Mouse (Mus musculus) neural tube, embryonic 11.5 days (tissue): Measurements from ENCODE around the gene Hoxb2. TPM values are rescaled to one million over a fixed set of nuclear protein-coding genes. Genes with fewer than 3 reads are reported as not detected.

ENCODE experiments used
- ATAC-seq: fragments of 200-750 bp; cut with Nextera tagmentation; 2 replicates; pipeline ENCODE4 v1.8.0; 2017; ENCODE audit warnings: moderate number of reproducible peaks, mild to moderate bottlenecking, moderate TSS enrichment, moderate library complexity; ENCODE audit not compliant: insufficient read depth, low FRiP score, low TSS enrichment
- DNase-seq: peaks from one replicate; pipeline ENCODE4 v3.0.0-alpha.2; 2015; ENCODE audit warnings: low spot score
- H3K27ac ChIP-seq: fragments of 300-500 bp; sonication (generic); 2 replicates; pipeline ENCODE4 v1.5.1; 2014; ENCODE audit warnings: low read depth, mild to moderate bottlenecking, low read length
- H3K27me3 ChIP-seq: fragments of 300-500 bp; sonication (generic); 2 replicates; pipeline ENCODE4 v1.6.1; 2014; ENCODE audit warnings: mild to moderate bottlenecking, low read length, mixed read lengths; ENCODE audit not compliant: control insufficient read depth, insufficient read depth
- H3K36me3 ChIP-seq: fragments of 300-500 bp; sonication (generic); 2 replicates; pipeline ENCODE4 v1.6.1; 2014; ENCODE audit warnings: mild to moderate bottlenecking, low read length, moderate library complexity, mixed read lengths; ENCODE audit not compliant: control insufficient read depth, insufficient read depth
- H3K4me1 ChIP-seq: fragments of 300-500 bp; sonication (generic); 2 replicates; pipeline ENCODE4 v1.6.1; 2014; ENCODE audit warnings: low read length, mixed read lengths; ENCODE audit not compliant: control insufficient read depth, insufficient read depth
- H3K4me2 ChIP-seq: fragments of 300-500 bp; sonication (generic); 2 replicates; pipeline ENCODE4 v1.6.1; 2014; ENCODE audit warnings: low read depth, mild to moderate bottlenecking, moderate library complexity
- H3K4me3 ChIP-seq: fragments of 300-500 bp; sonication (generic); 2 replicates; pipeline ENCODE4 v1.5.1; 2014; ENCODE audit warnings: low read depth, low read length
- H3K9ac ChIP-seq: fragments of 300-500 bp; sonication (generic); 2 replicates; pipeline ENCODE4 v1.6.1; 2014; ENCODE audit warnings: mild to moderate bottlenecking, low read length
- H3K9me3 ChIP-seq: fragments of 300-500 bp; sonication (generic); 2 replicates; pipeline ENCODE4 v1.6.1; 2016; ENCODE audit warnings: low read length; ENCODE audit not compliant: control insufficient read depth
- WGBS: fragments of 180-500 bp; shearing (Covaris S2); extraction: QIAGEN DNeasy Blood & Tissue Kit; methylation state at CpG from one replicate; pipeline ENCODE4 v1.1.7; 2014; 5-methylcytosine and 5-hydroxymethylcytosine counted together
- polyA plus RNA-seq: library from polyadenylated mRNA; unstranded; fragments of >200 nt; fragmentation: Nextera tagmentation; extraction: Ambion mirVana; gene quantifications from 2 replicates; pipeline ENCODE4 v1.2.1, GENCODE M21; 2014

Hoxb2 gene
- polyA plus RNA-seq, 1 experiment from 2014 or later, result 89.0 TPM

DNA sequence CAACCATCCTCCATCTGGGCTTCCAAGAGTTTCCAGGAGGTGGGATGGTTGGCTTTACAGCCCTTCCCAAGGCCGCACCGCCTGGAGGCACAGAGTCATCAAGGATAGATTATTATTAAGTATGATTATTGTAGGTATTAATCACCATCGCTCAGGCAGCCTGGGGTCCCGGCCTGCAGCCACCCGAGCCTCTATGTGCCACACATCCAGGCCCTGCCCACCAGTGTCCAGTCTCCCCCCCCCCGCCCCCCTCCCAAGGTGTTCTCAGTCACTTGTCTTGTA, 5.5 kb upstream of the Hoxb2 start:
- peak; percentile 76 for DNase-seq
- peak overlapping the region; percentile 100 for H3K27ac ChIP-seq
- H3K36me3 ChIP-seq, result peaks cover 5% of the 10 kb centered on the region
- H3K27me3 ChIP-seq, result no peaks in the 10 kb centered on the region
- peak overlapping the region; percentile 99 for H3K9ac ChIP-seq
- ATAC-seq, result no peak
- H3K9me3 ChIP-seq, result no peaks in the 10 kb centered on the region
- H3K4me2 ChIP-seq, result peak overlapping the region; percentile 100
- H3K4me3 ChIP-seq, result peak overlapping the region; percentile 41
- 2% methylated on average over 6 of the region's 6 CpGs for WGBS
- H3K4me1 ChIP-seq, result peaks cover 76% of the 10 kb centered on the region

DNA sequence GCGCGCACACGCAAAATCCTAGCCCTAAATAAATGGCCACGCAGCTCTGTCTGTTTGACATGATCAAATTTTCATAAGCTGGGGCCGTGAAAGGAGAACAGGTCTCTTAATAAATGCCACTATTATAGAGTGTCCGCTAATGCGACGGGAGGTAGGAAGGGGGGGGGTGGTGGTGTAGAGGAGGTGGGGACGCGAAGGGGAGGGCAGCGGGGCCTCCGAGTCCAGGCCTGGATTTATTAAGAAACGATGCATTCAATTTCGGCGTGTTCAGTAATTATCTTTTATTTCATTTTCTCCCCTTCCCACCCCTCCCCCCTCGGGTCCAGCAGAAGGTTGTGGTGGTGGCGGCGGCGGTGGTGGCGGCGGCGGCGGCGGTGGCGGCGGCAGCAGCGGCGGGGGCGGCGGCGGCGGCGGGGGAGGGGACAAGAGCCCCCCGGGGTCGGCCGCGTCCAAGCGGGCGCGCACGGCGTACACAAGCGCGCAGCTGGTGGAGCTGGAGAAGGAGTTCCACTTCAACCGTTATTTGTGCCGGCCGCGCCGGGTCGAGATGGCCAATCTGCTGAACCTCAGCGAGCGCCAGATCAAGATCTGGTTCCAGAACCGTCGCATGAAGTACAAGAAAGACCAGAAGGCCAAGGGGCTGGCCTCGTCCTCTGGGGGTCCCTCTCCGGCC, 5.0 kb upstream of the Hoxb2 start:
- Histone ChIP-seq H3K36me3 (peaks cover 5% of the 10 kb centered on the region), H3K9ac (peak overlapping the region; percentile 99), H3K4me3 (peak overlapping the region; percentile 41), H3K9me3 (no peaks in the 10 kb centered on the region), H3K4me2 (peak overlapping the region; percentile 100), H3K27me3 (no peaks in the 10 kb centered on the region), H3K4me1 (peaks cover 75% of the 10 kb centered on the region), H3K27ac (peak overlapping the region; percentile 100)
- ATAC-seq (no peak), DNase-seq (peak; percentile 68)
- WGBS, result 1% methylated on average over 39 of the region's 56 CpGs

DNA sequence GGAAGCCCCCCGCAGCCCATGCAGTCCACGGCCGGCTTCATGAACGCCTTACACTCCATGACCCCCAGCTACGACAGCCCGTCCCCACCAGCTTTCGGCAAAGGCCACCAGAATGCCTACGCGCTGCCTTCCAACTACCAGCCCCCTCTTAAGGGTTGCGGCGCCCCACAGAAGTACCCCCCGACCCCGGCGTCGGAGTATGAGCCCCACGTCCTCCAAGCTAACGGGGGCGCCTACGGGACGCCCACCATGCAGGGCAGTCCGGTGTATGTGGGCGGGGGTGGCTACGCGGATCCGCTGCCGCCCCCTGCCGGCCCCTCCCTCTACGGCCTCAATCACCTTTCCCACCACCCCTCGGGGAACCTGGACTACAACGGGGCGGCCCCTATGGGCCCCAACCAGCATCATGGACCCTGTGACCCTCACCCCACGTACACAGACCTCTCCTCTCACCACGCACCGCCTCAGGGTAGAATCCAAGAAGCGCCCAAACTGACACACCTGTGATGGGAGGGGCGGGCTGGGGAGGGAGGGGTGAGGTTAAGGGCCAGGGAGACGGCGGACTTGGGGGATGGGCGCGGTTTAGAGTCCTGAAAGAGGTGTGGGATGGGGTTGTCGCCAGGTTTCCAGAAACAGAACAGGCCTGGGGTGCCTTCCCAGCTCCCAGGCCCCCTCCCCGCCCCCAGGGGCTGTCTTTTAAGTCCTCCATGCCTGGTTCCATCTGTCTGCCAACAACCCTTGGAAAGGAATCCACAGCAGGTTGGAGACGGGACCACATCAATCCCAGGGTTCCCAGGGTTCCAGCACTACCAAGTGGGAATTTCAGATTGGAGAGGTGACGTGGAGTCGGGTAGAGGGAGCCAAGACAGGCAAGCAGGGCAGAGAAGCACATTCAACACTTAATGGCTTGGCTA, 4.2 kb upstream of the Hoxb2 start:
- peak overlapping the region; percentile 99 for H3K9ac ChIP-seq
- WGBS, result 2% methylated on average over 44 of the region's 45 CpGs
- H3K4me3 ChIP-seq, result peak overlapping the region; percentile 41
- peak overlapping the region; percentile 100 for H3K27ac ChIP-seq
- ATAC-seq, result no peak
- H3K36me3 ChIP-seq, result peaks cover 5% of the 10 kb centered on the region
- peak; percentile 70 for DNase-seq
- H3K4me1 ChIP-seq, result peaks cover 83% of the 10 kb centered on the region
- peak overlapping the region; percentile 100 for H3K4me2 ChIP-seq
- no peaks in the 10 kb centered on the region for H3K9me3 ChIP-seq
- H3K27me3 ChIP-seq, result no peaks in the 10 kb centered on the region

DNA sequence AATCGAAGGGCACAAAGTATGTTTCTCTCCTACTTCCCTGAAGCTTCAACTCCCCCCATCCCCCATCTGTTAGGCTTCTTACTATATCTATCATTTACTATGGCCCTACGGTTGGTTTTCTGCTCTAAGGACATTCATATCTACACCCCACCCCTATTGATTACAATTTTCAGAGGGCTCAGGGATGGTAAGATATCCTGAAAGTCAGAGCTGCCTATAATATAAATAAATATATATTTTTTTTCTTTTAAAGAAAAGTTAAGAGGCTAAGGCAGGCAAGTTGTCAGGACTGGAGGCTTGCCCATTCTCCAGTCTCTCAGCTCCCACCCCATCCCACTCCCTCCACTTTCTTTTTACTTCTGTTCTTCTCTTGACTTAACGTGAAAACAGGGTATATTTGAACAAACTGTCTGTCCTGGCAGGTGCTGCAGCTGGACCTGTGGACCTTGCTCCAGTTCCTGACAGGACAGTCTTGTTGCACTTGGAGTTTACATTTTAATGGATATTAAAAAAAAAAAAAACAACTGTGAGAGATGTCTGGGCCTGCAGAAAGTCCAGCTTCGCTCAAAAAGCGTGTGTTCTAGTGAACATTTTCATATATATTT, 3.3 kb upstream of the Hoxb2 start:
- Histone ChIP-seq H3K9me3 (no peaks in the 10 kb centered on the region), H3K27me3 (no peaks in the 10 kb centered on the region), H3K4me2 (peak overlapping the region; percentile 100), H3K9ac (peak overlapping the region; percentile 99), H3K27ac (peak overlapping the region; percentile 100), H3K36me3 (peaks cover 5% of the 10 kb centered on the region), H3K4me3 (peak overlapping the region; percentile 41), H3K4me1 (peaks cover 79% of the 10 kb centered on the region)
- peak; percentile 34 for DNase-seq
- ATAC-seq, result no peak
- 31% methylated on average over 5 of the region's 5 CpGs for WGBS

DNA sequence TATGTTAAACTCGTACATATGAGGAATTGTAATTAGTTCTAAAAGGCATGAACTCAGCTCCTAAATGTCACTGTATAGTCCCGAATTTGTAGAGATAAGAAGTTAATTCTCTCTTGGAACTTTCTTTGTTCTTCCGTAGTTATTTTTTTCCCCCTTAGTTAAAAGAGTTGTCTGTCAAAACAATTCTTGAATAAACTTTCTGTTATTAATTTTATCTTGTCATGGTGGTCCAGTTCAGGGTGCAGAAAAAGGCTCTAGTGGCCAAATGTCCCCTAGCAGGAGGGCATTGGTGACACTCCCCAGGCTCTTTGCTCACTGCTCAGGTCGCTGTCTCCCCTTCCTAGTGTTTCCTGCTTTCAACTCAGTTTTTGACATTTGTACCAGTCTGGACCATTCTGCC, 2.6 kb upstream of the Hoxb2 start:
- Histone ChIP-seq H3K9me3 (no peaks in the 10 kb centered on the region), H3K4me1 (peaks cover 72% of the 10 kb centered on the region), H3K9ac (peak overlapping the region; percentile 69), H3K27me3 (no peaks in the 10 kb centered on the region), H3K27ac (peak overlapping the region; percentile 99), H3K36me3 (peaks cover 5% of the 10 kb centered on the region), H3K4me2 (peak overlapping the region; percentile 95), H3K4me3 (peak overlapping the region; percentile 32)
- ATAC-seq (no peak), DNase-seq (no peak)
- 6% methylated on average over 4 of the region's 4 CpGs for WGBS

DNA sequence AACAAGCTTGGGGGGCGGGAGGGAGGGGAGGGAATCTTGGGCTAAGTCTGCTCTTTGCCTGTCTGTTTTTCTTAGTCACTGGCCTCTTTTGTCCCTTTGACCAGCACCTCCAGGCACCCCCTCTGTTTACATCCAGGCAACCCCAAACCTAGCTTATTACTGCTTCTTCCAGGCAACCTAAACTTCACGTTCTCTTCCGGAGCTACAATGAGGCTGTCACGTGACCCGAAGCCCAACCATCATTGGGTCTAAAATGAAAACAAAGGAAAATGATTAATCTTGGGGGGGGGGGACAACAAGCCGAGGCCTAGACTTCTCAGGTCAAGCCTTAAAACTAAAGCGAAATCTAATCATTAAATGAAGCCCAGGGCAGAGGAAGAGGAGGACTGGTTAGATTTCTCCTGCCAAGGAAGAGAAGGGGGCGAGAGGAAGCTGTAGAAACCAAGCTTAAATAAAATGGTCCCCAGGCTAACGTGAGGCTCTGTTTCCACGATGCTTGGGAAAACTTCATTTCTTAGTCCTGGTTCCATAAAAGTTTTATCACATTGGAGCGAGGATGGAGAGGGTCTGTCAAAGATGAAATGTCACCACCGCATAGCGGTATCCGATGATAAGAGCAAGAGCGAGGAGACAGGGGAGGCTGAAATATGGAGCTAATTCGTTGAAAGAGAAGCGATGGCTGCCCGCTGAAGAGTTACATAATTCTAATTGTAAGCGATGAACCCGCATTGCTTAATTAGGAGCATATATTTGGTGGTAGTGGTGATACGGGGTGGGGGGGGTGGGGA, 2.0 kb upstream of the Hoxb2 start:
- H3K9me3 ChIP-seq, result no peaks in the 10 kb centered on the region
- H3K4me2 ChIP-seq, result peak overlapping the region; percentile 95
- ATAC-seq, result no peak
- peak overlapping the region; percentile 69 for H3K9ac ChIP-seq
- peaks cover 66% of the 10 kb centered on the region for H3K4me1 ChIP-seq
- peaks cover 8% of the 10 kb centered on the region for H3K36me3 ChIP-seq
- DNase-seq, result peak; percentile 79
- peak overlapping the region; percentile 99 for H3K27ac ChIP-seq
- H3K27me3 ChIP-seq, result no peaks in the 10 kb centered on the region
- WGBS, result under 1% methylated on average over 21 of the region's 21 CpGs
- H3K4me3 ChIP-seq, result peak overlapping the region; percentile 32

DNA sequence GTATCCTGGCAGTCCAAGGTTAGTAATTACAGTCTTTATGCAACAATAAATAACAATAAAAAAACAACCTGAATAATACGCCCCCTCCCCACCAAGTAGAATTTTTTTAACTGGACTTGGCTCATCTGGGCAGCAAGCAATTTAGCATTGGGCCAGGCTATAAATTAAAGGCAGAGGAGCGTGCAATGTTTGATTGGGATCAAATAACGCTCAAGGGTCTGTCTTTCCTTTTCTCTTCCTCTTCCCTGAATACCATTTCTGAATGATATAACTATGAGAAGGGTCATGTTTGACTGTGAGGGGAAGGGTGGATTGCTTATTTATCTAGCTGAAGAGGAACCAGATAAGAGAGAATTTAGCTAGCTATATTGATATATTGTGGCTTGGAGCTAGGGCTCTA, 1.3 kb upstream of the Hoxb2 start:
- peak overlapping the region; percentile 95 for H3K4me2 ChIP-seq
- peak overlapping the region; percentile 69 for H3K9ac ChIP-seq
- H3K27me3 ChIP-seq, result no peaks in the 10 kb centered on the region
- no peak for ATAC-seq
- peaks cover 8% of the 10 kb centered on the region for H3K36me3 ChIP-seq
- peaks cover 60% of the 10 kb centered on the region for H3K4me1 ChIP-seq
- H3K9me3 ChIP-seq, result no peaks in the 10 kb centered on the region
- WGBS, result 1% methylated on average over 3 of the region's 3 CpGs
- peak; percentile 53 for DNase-seq
- H3K27ac ChIP-seq, result peak overlapping the region; percentile 99
- peak overlapping the region; percentile 32 for H3K4me3 ChIP-seq
